Mouse (Mus musculus): ENCODE results near the gene Tnfrsf26. TPM values are rescaled to one million over a fixed set of nuclear protein-coding genes. Genes with fewer than 3 reads are reported as not detected.

The Tnfrsf26 gene
- polyA plus RNA-seq, 1 experiment from 2014 or later: 0.27 TPM

GRCm38 (mm10) chr7:143631503-143631902 lies 3.0 kb upstream of the Tnfrsf26 start:
- 68% methylated on average over 2 of the region's 2 CpGs for WGBS
- ATAC-seq (ENCODE audit: insufficient read depth, low FRiP score, low TSS enrichment): no peak

GRCm38 (mm10) chr7:143629501-143629900 lies 979 bp upstream of the Tnfrsf26 start:
- no peak for DNase-seq (ENCODE audit: low spot score)
- no peak overlapping the region for H3K4me2 ChIP-seq (ENCODE audit: low read depth)
- 84% methylated on average over 1 of the region's 1 CpGs for WGBS
- no peaks in the 10 kb centered on the region for H3K27me3 ChIP-seq (ENCODE audit: control insufficient read depth, insufficient read depth, low read length)
- H3K4me1 ChIP-seq (ENCODE audit: control insufficient read depth, insufficient read depth, low read length): no peaks in the 10 kb centered on the region
- no peak overlapping the region for H3K4me3 ChIP-seq (ENCODE audit: low read depth, low read length)
- H3K9me3 ChIP-seq (ENCODE audit: control insufficient read depth, low read length): no peaks in the 10 kb centered on the region
- H3K27ac ChIP-seq (ENCODE audit: low read depth, low read length): no peak overlapping the region
- ATAC-seq (ENCODE audit: insufficient read depth, low FRiP score, low TSS enrichment): no peak
- no peak overlapping the region for H3K9ac ChIP-seq (ENCODE audit: low read length)
- H3K36me3 ChIP-seq (ENCODE audit: control insufficient read depth, insufficient read depth, low read length): no peaks in the 10 kb centered on the region

More at GRCm38 (mm10) chr7:143631503-143631902, 3.0 kb upstream of the Tnfrsf26 start:
- no peaks in the 10 kb centered on the region for H3K9me3 ChIP-seq (ENCODE audit: control insufficient read depth, low read length)
- no peak overlapping the region for H3K4me3 ChIP-seq (ENCODE audit: low read depth, low read length)
- no peak overlapping the region for H3K27ac ChIP-seq (ENCODE audit: low read depth, low read length)
- H3K36me3 ChIP-seq (ENCODE audit: control insufficient read depth, insufficient read depth, low read length): no peaks in the 10 kb centered on the region
- H3K4me2 ChIP-seq (ENCODE audit: low read depth): no peak overlapping the region
- DNase-seq (ENCODE audit: low spot score): no peak
- no peaks in the 10 kb centered on the region for H3K27me3 ChIP-seq (ENCODE audit: control insufficient read depth, insufficient read depth, low read length)
- H3K9ac ChIP-seq (ENCODE audit: low read length): no peak overlapping the region
- H3K4me1 ChIP-seq (ENCODE audit: control insufficient read depth, insufficient read depth, low read length): no peaks in the 10 kb centered on the region

- H3K9ac ChIP-seq (ENCODE audit: low read length): no peak overlapping the region
- H3K27me3 ChIP-seq (ENCODE audit: control insufficient read depth, insufficient read depth, low read length): no peaks in the 10 kb centered on the region
- DNase-seq (ENCODE audit: low spot score) (no peak), ATAC-seq (ENCODE audit: insufficient read depth, low FRiP score, low TSS enrichment) (no peak)
- H3K9me3 ChIP-seq (ENCODE audit: control insufficient read depth, low read length): no peaks in the 10 kb centered on the region
- H3K4me1 ChIP-seq (ENCODE audit: control insufficient read depth, insufficient read depth, low read length): no peaks in the 10 kb centered on the region
- H3K4me3 ChIP-seq (ENCODE audit: low read depth, low read length): no peak overlapping the region
- no peak overlapping the region for H3K27ac ChIP-seq (ENCODE audit: low read depth, low read length)
- H3K36me3 ChIP-seq (ENCODE audit: control insufficient read depth, insufficient read depth, low read length): no peaks in the 10 kb centered on the region
- 65% methylated on average over 10 of the region's 10 CpGs for whole genome bisulfite sequencing
- H3K4me2 ChIP-seq (ENCODE audit: low read depth): no peak overlapping the region
Observed at GRCm38 (mm10) chr7:143627555-143628286, 801 bp downstream of the Tnfrsf26 start.

- 58% methylated on average over 2 of the region's 2 CpGs for WGBS
- ATAC-seq (ENCODE audit: insufficient read depth, low FRiP score, low TSS enrichment) (no peak), DNase-seq (ENCODE audit: low spot score) (no peak)
- Histone ChIP-seq H3K9ac (ENCODE audit: low read length) (no peak overlapping the region), H3K27ac (ENCODE audit: low read depth, low read length) (no peak overlapping the region), H3K36me3 (ENCODE audit: control insufficient read depth, insufficient read depth, low read length) (no peaks in the 10 kb centered on the region), H3K27me3 (ENCODE audit: control insufficient read depth, insufficient read depth, low read length) (no peaks in the 10 kb centered on the region), H3K4me2 (ENCODE audit: low read depth) (no peak overlapping the region), H3K9me3 (ENCODE audit: control insufficient read depth, low read length) (no peaks in the 10 kb centered on the region), H3K4me1 (ENCODE audit: control insufficient read depth, insufficient read depth, low read length) (no peaks in the 10 kb centered on the region), H3K4me3 (ENCODE audit: low read depth, low read length) (no peak overlapping the region)
Observed at GRCm38 (mm10) chr7:143626178-143626577, 2.3 kb downstream of the Tnfrsf26 start.

- no peak for DNase-seq (ENCODE audit: low spot score)
- Histone ChIP-seq H3K27me3 (ENCODE audit: control insufficient read depth, insufficient read depth, low read length) (no peaks in the 10 kb centered on the region), H3K36me3 (ENCODE audit: control insufficient read depth, insufficient read depth, low read length) (no peaks in the 10 kb centered on the region), H3K27ac (ENCODE audit: low read depth, low read length) (no peak overlapping the region), H3K4me1 (ENCODE audit: control insufficient read depth, insufficient read depth, low read length) (no peaks in the 10 kb centered on the region), H3K4me2 (ENCODE audit: low read depth) (no peak overlapping the region), H3K9ac (ENCODE audit: low read length) (no peak overlapping the region), H3K4me3 (ENCODE audit: low read depth, low read length) (no peak overlapping the region), H3K9me3 (ENCODE audit: control insufficient read depth, low read length) (no peaks in the 10 kb centered on the region)
- ATAC-seq (ENCODE audit: insufficient read depth, low FRiP score, low TSS enrichment): no peak
- WGBS: 81% methylated on average over 5 of the region's 5 CpGs
Observed at GRCm38 (mm10) chr7:143625151-143625550, 3.4 kb downstream of the Tnfrsf26 start.

- H3K27me3 ChIP-seq (ENCODE audit: control insufficient read depth, insufficient read depth, low read length): no peaks in the 10 kb centered on the region
- WGBS: 90% methylated on average over 3 of the region's 3 CpGs
- no peaks in the 10 kb centered on the region for H3K4me1 ChIP-seq (ENCODE audit: control insufficient read depth, insufficient read depth, low read length)
- H3K9me3 ChIP-seq (ENCODE audit: control insufficient read depth, low read length): no peaks in the 10 kb centered on the region
- H3K4me3 ChIP-seq (ENCODE audit: low read depth, low read length): no peak overlapping the region
- H3K9ac ChIP-seq (ENCODE audit: low read length): no peak overlapping the region
- no peak overlapping the region for H3K27ac ChIP-seq (ENCODE audit: low read depth, low read length)
- H3K4me2 ChIP-seq (ENCODE audit: low read depth): no peak overlapping the region
- ATAC-seq (ENCODE audit: insufficient read depth, low FRiP score, low TSS enrichment) (no peak), DNase-seq (ENCODE audit: low spot score) (no peak)
- no peaks in the 10 kb centered on the region for H3K36me3 ChIP-seq (ENCODE audit: control insufficient read depth, insufficient read depth, low read length)
Observed at GRCm38 (mm10) chr7:143624561-143624960, 4.0 kb downstream of the Tnfrsf26 start.

- DNase-seq (ENCODE audit: low spot score) (no peak), ATAC-seq (ENCODE audit: insufficient read depth, low FRiP score, low TSS enrichment) (no peak)
- Histone ChIP-seq H3K27ac (ENCODE audit: low read depth, low read length) (no peak overlapping the region), H3K4me3 (ENCODE audit: low read depth, low read length) (no peak overlapping the region), H3K4me2 (ENCODE audit: low read depth) (no peak overlapping the region), H3K9me3 (ENCODE audit: control insufficient read depth, low read length) (no peaks in the 10 kb centered on the region), H3K9ac (ENCODE audit: low read length) (no peak overlapping the region), H3K27me3 (ENCODE audit: control insufficient read depth, insufficient read depth, low read length) (no peaks in the 10 kb centered on the region), H3K4me1 (ENCODE audit: control insufficient read depth, insufficient read depth, low read length) (no peaks in the 10 kb centered on the region), H3K36me3 (ENCODE audit: control insufficient read depth, insufficient read depth, low read length) (no peaks in the 10 kb centered on the region)
- WGBS: 78% methylated on average over 1 of the region's 1 CpGs
Observed at GRCm38 (mm10) chr7:143620951-143621350, 7.6 kb downstream of the Tnfrsf26 start.

GRCm38 (mm10) chr7:143614404-143615135 lies 14.0 kb downstream of the Tnfrsf26 start:
- DNase-seq (ENCODE audit: low spot score): no peak
- 73% methylated on average over 9 of the region's 9 CpGs for WGBS
- no peaks in the 10 kb centered on the region for H3K9me3 ChIP-seq (ENCODE audit: control insufficient read depth, low read length)

GRCm38 (mm10) chr7:143612215-143612614 lies 16.3 kb downstream of the Tnfrsf26 start:
- Histone ChIP-seq H3K9ac (ENCODE audit: low read length) (no peak overlapping the region), H3K9me3 (ENCODE audit: control insufficient read depth, low read length) (no peaks in the 10 kb centered on the region), H3K36me3 (ENCODE audit: control insufficient read depth, insufficient read depth, low read length) (no peaks in the 10 kb centered on the region), H3K4me1 (ENCODE audit: control insufficient read depth, insufficient read depth, low read length) (no peaks in the 10 kb centered on the region), H3K4me3 (ENCODE audit: low read depth, low read length) (no peak overlapping the region), H3K27me3 (ENCODE audit: control insufficient read depth, insufficient read depth, low read length) (no peaks in the 10 kb centered on the region), H3K4me2 (ENCODE audit: low read depth) (no peak overlapping the region), H3K27ac (ENCODE audit: low read depth, low read length) (no peak overlapping the region)
- ATAC-seq (ENCODE audit: insufficient read depth, low FRiP score, low TSS enrichment) (no peak), DNase-seq (ENCODE audit: low spot score) (no peak)
- WGBS: 59% methylated on average over 3 of the region's 3 CpGs

More at GRCm38 (mm10) chr7:143614404-143615135, 14.0 kb downstream of the Tnfrsf26 start:
- Histone ChIP-seq H3K4me1 (ENCODE audit: control insufficient read depth, insufficient read depth, low read length) (no peaks in the 10 kb centered on the region), H3K27me3 (ENCODE audit: control insufficient read depth, insufficient read depth, low read length) (no peaks in the 10 kb centered on the region), H3K36me3 (ENCODE audit: control insufficient read depth, insufficient read depth, low read length) (no peaks in the 10 kb centered on the region), H3K27ac (ENCODE audit: low read depth, low read length) (no peak overlapping the region), H3K4me2 (ENCODE audit: low read depth) (no peak overlapping the region), H3K9ac (ENCODE audit: low read length) (no peak overlapping the region), H3K4me3 (ENCODE audit: low read depth, low read length) (no peak overlapping the region)
- no peak for ATAC-seq (ENCODE audit: insufficient read depth, low FRiP score, low TSS enrichment)
